Mouse (Mus musculus) stomach, embryonic 16.5 days (tissue): ENCODE data around the gene Grik1. TPM values are rescaled to one million over a fixed set of nuclear protein-coding genes. Genes with fewer than 3 reads are reported as not detected.
A peak's percentile ranks its signal among the peaks of the same experiment; 100 is the strongest.

Source experiments
- ATAC-seq: fragments of 200-750 bp; cut with Nextera tagmentation; 2 replicates; pipeline ENCODE4 v1.8.0; 2017; ENCODE audit warnings: moderate number of reproducible peaks, moderate TSS enrichment; ENCODE audit not compliant: insufficient read depth, low FRiP score
- H3K27ac ChIP-seq: fragments of 300-500 bp; sonication (generic); 2 replicates; pipeline ENCODE4 v1.5.1; 2014; ENCODE audit warnings: low read length
- H3K27me3 ChIP-seq: fragments of 300-500 bp; sonication (generic); 2 replicates; pipeline ENCODE4 v1.6.1; 2014; ENCODE audit warnings: low read length, control low read depth, mixed read lengths; ENCODE audit not compliant: control insufficient read depth, insufficient read depth
- H3K36me3 ChIP-seq: fragments of 300-500 bp; sonication (generic); 2 replicates; pipeline ENCODE4 v1.6.1; 2014; ENCODE audit warnings: low read length; ENCODE audit not compliant: control insufficient read depth, insufficient read depth
- H3K4me1 ChIP-seq: fragments of 300-500 bp; sonication (generic); 2 replicates; pipeline ENCODE4 v1.6.1; 2014; ENCODE audit warnings: low read length, control low read depth, mixed read lengths; ENCODE audit not compliant: control insufficient read depth, insufficient read depth
- H3K4me2 ChIP-seq: fragments of 300-500 bp; sonication (generic); 2 replicates; pipeline ENCODE4 v1.6.1; 2014; ENCODE audit warnings: low read depth, low read length, mixed read lengths
- H3K4me3 ChIP-seq: fragments of 300-500 bp; sonication (generic); replicated peaks from 2 replicates; pipeline ENCODE4 v1.5.1; 2014; ENCODE audit warnings: mild to moderate bottlenecking, low read length
- H3K9ac ChIP-seq: fragments of 300-500 bp; sonication (generic); 2 replicates; pipeline ENCODE4 v1.6.1; 2014; ENCODE audit warnings: low read length
- H3K9me3 ChIP-seq: fragments of 300-500 bp; sonication (generic); replicated peaks from 2 replicates; pipeline ENCODE4 v1.6.1; 2016; ENCODE audit warnings: low read length, control low read depth; ENCODE audit not compliant: control insufficient read depth
- WGBS: fragments of 180-500 bp; shearing (Covaris S2); extraction: QIAGEN DNeasy Blood & Tissue Kit; methylation state at CpG from one replicate; pipeline ENCODE4 v1.1.7; 2014; 5-methylcytosine and 5-hydroxymethylcytosine counted together
- polyA plus RNA-seq: library from polyadenylated mRNA; unstranded; fragments of >200 nt; fragmentation: Nextera tagmentation; extraction: Ambion mirVana; gene quantifications from 2 replicates; pipeline ENCODE4 v1.2.1, GENCODE M21; 2015

The Grik1 gene
- polyA plus RNA-seq = 3.9 and 4.2 TPM in 2 replicates

GRCm38 (mm10) chr16:88290132-88290772, at the start of gene Grik1:
Gene Grik1 (minus strand): TSS chr16:88290265.
- Histone ChIP-seq H3K9ac (peak within 1 kb of the TSS; percentile 54), H3K27me3 (no peaks in the 10 kb centered on the region; the same call in 1 of the 2 replicates), H3K27ac (no peak within 1 kb of the TSS), H3K4me1 (no peaks in the 10 kb centered on the region), H3K9me3 (no peaks in the 10 kb centered on the region), H3K4me2 (peak within 1 kb of the TSS; percentile 90), H3K36me3 (no peaks in the 10 kb centered on the region), H3K4me3 (peak within 1 kb of the TSS; percentile 53)
- 1% methylated on average over 27 of the region's 27 CpGs for WGBS
- peak; percentile 84 for ATAC-seq

- no peak for ATAC-seq
- H3K4me3 ChIP-seq = no peak overlapping the region
- no peaks in the 10 kb centered on the region for H3K4me1 ChIP-seq
- no peaks in the 10 kb centered on the region; the same call in 1 of the 2 replicates for H3K27me3 ChIP-seq
- H3K9ac ChIP-seq = no peak overlapping the region
- H3K9me3 ChIP-seq = no peaks in the 10 kb centered on the region
- no peak overlapping the region for H3K4me2 ChIP-seq
- H3K36me3 ChIP-seq = no peaks in the 10 kb centered on the region
- no peak overlapping the region for H3K27ac ChIP-seq
- WGBS = 56% methylated on average over 3 of the region's 3 CpGs
These were observed 4.1 kb upstream of the Grik1 start for GRCm38 (mm10) chr16:88294209-88294608.

DNA sequence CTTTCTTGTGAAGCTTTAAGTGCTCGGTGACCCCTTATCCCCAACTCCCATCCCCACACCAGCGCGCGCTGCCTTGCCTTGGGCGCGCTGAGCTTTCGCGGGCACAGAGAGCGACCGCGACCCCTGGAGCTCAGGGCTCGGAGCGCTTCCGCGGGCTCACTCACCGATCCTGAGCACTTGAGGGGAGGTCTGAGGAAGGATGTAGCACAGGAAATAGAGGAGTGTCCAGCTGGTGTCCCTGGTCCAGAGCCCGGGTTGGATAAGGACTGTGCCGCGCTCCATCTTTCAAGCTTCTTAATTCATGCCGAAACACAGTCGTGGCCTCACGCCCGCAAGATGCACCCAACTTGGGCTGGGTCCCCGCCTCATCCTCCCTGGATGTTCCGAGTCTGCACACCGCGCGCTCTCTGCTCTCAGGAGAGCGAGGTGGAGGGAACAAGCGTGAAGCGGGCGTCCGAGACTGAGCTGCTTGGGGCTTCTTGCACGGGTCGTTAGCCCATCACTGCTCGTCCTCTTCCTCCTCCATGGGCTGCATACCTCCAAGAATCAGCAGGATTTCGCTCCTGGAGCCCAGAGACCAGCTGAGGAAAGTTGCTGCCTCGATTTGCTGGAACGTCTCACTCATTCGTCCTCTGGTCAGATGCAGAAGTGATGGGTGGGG, 514 bp downstream of the Grik1 start:
- Histone ChIP-seq H3K4me1 (no peaks in the 10 kb centered on the region), H3K4me3 (peak overlapping the region; percentile 53), H3K4me2 (peak overlapping the region; percentile 90), H3K36me3 (no peaks in the 10 kb centered on the region), H3K27me3 (no peaks in the 10 kb centered on the region; the same call in 1 of the 2 replicates), H3K9ac (peak overlapping the region; percentile 54), H3K27ac (no peak overlapping the region), H3K9me3 (no peaks in the 10 kb centered on the region)
- WGBS = under 1% methylated on average over 40 of the region's 40 CpGs
- peak; percentile 29; the same call in 1 of the 2 replicates for ATAC-seq

DNA sequence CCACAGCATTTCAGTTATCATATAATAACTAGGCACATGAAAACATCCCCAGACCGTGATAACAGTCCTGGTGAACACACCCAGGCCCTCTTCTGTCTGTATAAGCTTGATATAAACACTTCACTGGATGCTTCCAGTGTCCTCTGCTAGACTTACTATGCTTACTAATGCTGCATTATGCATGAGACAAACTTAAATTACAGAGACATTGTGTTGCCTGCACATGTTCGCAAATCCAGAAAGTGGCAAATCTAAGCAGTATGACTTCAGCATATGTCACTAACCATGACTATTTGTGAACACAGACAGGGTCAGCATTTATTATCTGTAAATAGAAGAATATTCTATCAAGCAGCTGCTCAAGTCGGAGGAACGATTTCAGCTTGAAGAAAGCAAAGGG, 31.7 kb downstream of the Grik1 start:
- 76% methylated on average over 4 of the region's 4 CpGs for WGBS
- no peak for ATAC-seq

DNA sequence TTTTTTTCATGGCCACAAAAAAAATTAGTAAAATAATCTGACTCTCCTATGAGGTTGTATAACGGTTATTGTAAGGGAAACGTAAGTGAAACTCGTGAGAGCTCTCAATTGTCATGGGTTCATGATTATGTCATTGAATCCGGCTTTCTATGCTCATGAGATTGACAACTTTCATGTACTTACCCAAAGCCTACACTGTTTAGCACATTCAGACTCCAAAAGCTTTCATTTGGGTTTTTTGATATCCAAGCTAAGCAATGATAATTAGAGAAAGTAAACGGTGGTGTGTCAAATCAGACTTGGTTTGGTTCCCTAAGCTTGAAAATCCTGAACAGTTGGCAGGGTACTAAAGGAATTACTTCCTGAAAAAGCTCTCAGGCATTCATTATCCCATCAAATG, 33.0 kb downstream of the Grik1 start:
- no peak overlapping the region for H3K27ac ChIP-seq
- no peaks in the 10 kb centered on the region for H3K9me3 ChIP-seq
- no peak overlapping the region for H3K9ac ChIP-seq
- ATAC-seq = no peak
- no peak overlapping the region for H3K4me3 ChIP-seq
- H3K36me3 ChIP-seq = no peaks in the 10 kb centered on the region
- no peak overlapping the region for H3K4me2 ChIP-seq
- no peaks in the 10 kb centered on the region for H3K27me3 ChIP-seq
- H3K4me1 ChIP-seq = no peaks in the 10 kb centered on the region
- WGBS = 82% methylated on average over 5 of the region's 5 CpGs

More for the DNA sequence above, 31.7 kb downstream of the Grik1 start:
- Histone ChIP-seq H3K27ac (no peak overlapping the region), H3K9ac (no peak overlapping the region), H3K36me3 (no peaks in the 10 kb centered on the region), H3K4me3 (no peak overlapping the region), H3K9me3 (no peaks in the 10 kb centered on the region), H3K4me2 (no peak overlapping the region), H3K4me1 (no peaks in the 10 kb centered on the region), H3K27me3 (no peaks in the 10 kb centered on the region)

- no peak overlapping the region for H3K4me3 ChIP-seq
- no peaks in the 10 kb centered on the region for H3K9me3 ChIP-seq
- 87% methylated on average over 3 of the region's 3 CpGs for WGBS
- no peaks in the 10 kb centered on the region for H3K27me3 ChIP-seq
- H3K36me3 ChIP-seq = no peaks in the 10 kb centered on the region
- no peak for ATAC-seq
- no peak overlapping the region for H3K4me2 ChIP-seq
- no peaks in the 10 kb centered on the region for H3K4me1 ChIP-seq
- no peak overlapping the region for H3K27ac ChIP-seq
- H3K9ac ChIP-seq = no peak overlapping the region
These were observed 34.0 kb downstream of the Grik1 start for GRCm38 (mm10) chr16:88256101-88256500.

GRCm38 (mm10) chr16:88252676-88253075, 37.4 kb downstream of the Grik1 start:
- ATAC-seq = no peak
- H3K36me3 ChIP-seq = no peaks in the 10 kb centered on the region
- 70% methylated on average over 2 of the region's 2 CpGs for WGBS
- no peak overlapping the region for H3K27ac ChIP-seq
- no peaks in the 10 kb centered on the region for H3K9me3 ChIP-seq
- no peak overlapping the region for H3K4me2 ChIP-seq
- H3K9ac ChIP-seq = no peak overlapping the region
- no peaks in the 10 kb centered on the region for H3K27me3 ChIP-seq
- no peak overlapping the region for H3K4me3 ChIP-seq
- H3K4me1 ChIP-seq = no peaks in the 10 kb centered on the region

DNA sequence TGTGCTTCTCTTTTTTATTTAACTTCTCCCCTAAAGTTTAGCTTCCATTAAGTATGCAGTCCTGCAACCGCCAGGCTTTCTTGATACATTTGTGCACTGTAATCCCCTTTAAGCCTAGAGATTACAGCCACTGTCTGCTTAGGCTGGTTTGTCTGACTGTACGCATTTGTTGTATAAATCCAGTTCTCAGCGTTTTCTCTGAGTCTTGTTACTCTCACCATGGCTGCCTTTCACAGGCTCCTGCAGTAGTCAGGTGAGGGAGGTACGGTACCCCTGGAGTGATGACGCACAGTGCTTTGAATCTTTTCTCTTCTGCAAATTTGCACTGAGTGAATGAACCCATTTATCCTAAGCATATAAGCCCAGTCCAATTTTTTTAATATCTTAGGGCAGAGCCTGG, 39.0 kb downstream of the Grik1 start:
- no peak overlapping the region for H3K4me3 ChIP-seq
- H3K36me3 ChIP-seq = no peaks in the 10 kb centered on the region
- H3K9ac ChIP-seq = no peak overlapping the region
- no peaks in the 10 kb centered on the region for H3K4me1 ChIP-seq
- no peaks in the 10 kb centered on the region for H3K9me3 ChIP-seq
- H3K27me3 ChIP-seq = no peaks in the 10 kb centered on the region
- WGBS = 52% methylated on average over 5 of the region's 5 CpGs
- peak overlapping the region; percentile 61; the same call in 1 of the 2 replicates for H3K27ac ChIP-seq
- no peak for ATAC-seq
- no peak overlapping the region for H3K4me2 ChIP-seq

DNA sequence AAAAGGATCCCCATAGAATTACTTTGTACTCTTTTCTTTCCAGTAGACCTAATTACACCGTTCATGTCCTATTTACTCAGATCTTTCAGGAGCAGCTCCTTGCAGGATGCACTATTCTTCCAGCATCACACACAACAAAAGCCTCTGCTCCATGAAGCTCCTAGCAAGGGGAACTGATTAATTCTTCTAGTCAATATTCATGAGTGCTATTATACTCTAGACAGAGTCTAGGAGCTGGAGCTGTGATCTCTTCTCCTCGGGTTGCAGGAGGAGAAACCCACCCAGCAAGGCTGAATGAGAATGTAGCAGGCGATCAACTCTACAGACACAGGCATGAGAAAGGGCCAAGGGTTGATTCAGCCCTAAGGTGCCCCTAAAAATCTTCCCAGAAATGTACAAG, 40.2 kb downstream of the Grik1 start:
- WGBS = 71% methylated on average over 3 of the region's 3 CpGs

More for the DNA sequence above, 40.2 kb downstream of the Grik1 start:
- no peak for ATAC-seq
- Histone ChIP-seq H3K9me3 (no peaks in the 10 kb centered on the region), H3K27me3 (no peaks in the 10 kb centered on the region), H3K4me1 (no peaks in the 10 kb centered on the region), H3K4me2 (no peak overlapping the region), H3K4me3 (no peak overlapping the region), H3K27ac (no peak overlapping the region), H3K36me3 (no peaks in the 10 kb centered on the region), H3K9ac (no peak overlapping the region)
